Mouse (Mus musculus): Measurements from ENCODE around the gene Sec22b. TPM values are rescaled to one million over a fixed set of nuclear protein-coding genes. Genes with fewer than 3 reads are reported as not detected.

Sec22b gene
- polyA plus RNA-seq, 1 experiment, result 65.3 TPM

GRCm38 (mm10) chr3:97942260-97942950 lies 41.4 kb downstream of the Sec22b start:
- Histone ChIP-seq H3K4me3 (ENCODE audit: insufficient read depth, low read depth, low read length) (peak overlapping the region; percentile 23), H3K27ac (replicated peaks; ENCODE audit: low read depth, low read length) (no peak overlapping the region), H3K4me1 (ENCODE audit: control insufficient read depth, insufficient read depth, insufficient read length, low read length) (peaks cover 3% of the 10 kb centered on the region)

DNA sequence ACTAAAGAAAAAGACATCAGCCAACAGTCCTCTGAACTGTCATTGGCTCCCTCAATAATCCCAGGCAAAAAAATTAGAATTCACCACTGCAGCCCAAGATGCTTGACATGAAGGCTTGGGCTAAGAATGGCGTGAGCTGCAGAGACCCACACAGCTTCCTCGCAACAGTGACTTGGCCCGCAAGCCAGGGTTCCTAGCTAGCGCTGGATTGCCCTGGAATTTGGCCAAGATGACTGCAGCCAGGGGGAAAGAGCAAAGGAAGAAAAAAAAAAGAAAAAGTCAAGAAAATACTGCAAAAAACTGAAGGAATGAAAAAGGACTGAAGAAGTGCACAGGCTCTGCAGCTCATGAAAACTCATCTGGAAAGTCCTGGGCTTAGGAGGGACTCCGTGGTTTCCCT lies 43.5 kb downstream of the Sec22b start:
- H3K4me1 ChIP-seq (ENCODE audit: control insufficient read depth, insufficient read depth, insufficient read length, low read length), result peaks cover 3% of the 10 kb centered on the region
- no peak overlapping the region for H3K27ac ChIP-seq (replicated peaks; ENCODE audit: low read depth, low read length)
- H3K4me3 ChIP-seq (ENCODE audit: insufficient read depth, low read depth, low read length), result no peak overlapping the region

- Histone ChIP-seq H3K4me1 (ENCODE audit: control insufficient read depth, insufficient read depth, insufficient read length, low read length) (peaks cover 3% of the 10 kb centered on the region), H3K27ac (replicated peaks; ENCODE audit: low read depth, low read length) (no peak overlapping the region), H3K4me3 (ENCODE audit: insufficient read depth, low read depth, low read length) (no peak overlapping the region)
These were observed 45.4 kb downstream of the Sec22b start for GRCm38 (mm10) chr3:97946439-97946838.

DNA sequence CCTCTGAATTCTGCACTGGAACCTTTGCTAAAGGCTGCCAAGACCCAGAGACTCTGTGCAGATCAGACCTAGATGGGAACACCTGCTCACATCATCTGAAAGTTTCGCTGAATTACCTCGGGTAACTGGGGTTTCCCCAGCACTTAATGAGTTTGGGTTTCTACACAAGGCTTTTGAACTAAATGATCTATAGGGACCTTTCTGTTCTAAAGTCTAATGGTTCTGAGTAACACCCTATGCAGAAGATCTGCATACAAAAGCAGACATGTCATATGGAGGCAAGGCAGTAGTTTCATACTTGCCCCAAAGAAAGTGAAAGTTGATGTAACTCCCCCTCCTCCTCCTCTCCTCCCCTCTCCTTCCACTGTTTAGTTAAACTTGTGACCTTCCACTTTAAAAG lies 47.5 kb downstream of the Sec22b start:
- no peaks in the 10 kb centered on the region for H3K4me1 ChIP-seq (ENCODE audit: control insufficient read depth, insufficient read depth, insufficient read length, low read length)
- no peak overlapping the region for H3K27ac ChIP-seq (replicated peaks; ENCODE audit: low read depth, low read length)
- H3K4me3 ChIP-seq (ENCODE audit: insufficient read depth, low read depth, low read length), result no peak overlapping the region

- Histone ChIP-seq H3K4me3 (ENCODE audit: insufficient read depth, low read depth, low read length) (no peak overlapping the region), H3K27ac (replicated peaks; ENCODE audit: low read depth, low read length) (no peak overlapping the region), H3K4me1 (ENCODE audit: control insufficient read depth, insufficient read depth, insufficient read length, low read length) (no peaks in the 10 kb centered on the region)
These were observed 49.0 kb downstream of the Sec22b start for GRCm38 (mm10) chr3:97949946-97950345.

DNA sequence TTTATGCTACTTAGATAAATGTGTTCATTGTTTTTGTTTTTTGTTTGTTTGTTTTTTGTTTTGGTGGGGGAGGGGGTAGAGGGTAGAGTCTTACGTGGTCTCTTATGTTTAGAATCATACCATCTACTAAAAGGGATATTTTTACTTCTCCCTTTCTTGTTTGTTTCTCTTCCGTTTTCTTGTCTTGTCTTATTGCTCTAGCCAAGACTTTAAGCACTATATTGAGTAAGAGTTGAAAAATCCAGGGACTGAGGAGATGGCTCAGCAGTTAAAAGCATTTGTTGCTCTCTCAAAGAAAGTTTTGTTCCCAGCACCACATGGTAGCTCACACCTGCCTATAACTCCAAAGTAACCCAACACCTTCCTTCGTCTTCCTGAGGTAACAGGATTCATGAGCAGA lies 50.1 kb downstream of the Sec22b start:
- Histone ChIP-seq H3K4me3 (ENCODE audit: insufficient read depth, low read depth, low read length) (no peak overlapping the region), H3K27ac (replicated peaks; ENCODE audit: low read depth, low read length) (peak overlapping the region; percentile 23; the same call in 1 of the 2 replicates), H3K4me1 (ENCODE audit: control insufficient read depth, insufficient read depth, insufficient read length, low read length) (no peaks in the 10 kb centered on the region)

- Histone ChIP-seq H3K4me1 (ENCODE audit: control insufficient read depth, insufficient read depth, insufficient read length, low read length) (peaks cover 3% of the 10 kb centered on the region; the same call in 1 of the 2 replicates), H3K27ac (replicated peaks; ENCODE audit: low read depth, low read length) (no peak overlapping the region), H3K4me3 (ENCODE audit: insufficient read depth, low read depth, low read length) (no peak overlapping the region)
These were observed 52.2 kb downstream of the Sec22b start for GRCm38 (mm10) chr3:97953196-97953595.

DNA sequence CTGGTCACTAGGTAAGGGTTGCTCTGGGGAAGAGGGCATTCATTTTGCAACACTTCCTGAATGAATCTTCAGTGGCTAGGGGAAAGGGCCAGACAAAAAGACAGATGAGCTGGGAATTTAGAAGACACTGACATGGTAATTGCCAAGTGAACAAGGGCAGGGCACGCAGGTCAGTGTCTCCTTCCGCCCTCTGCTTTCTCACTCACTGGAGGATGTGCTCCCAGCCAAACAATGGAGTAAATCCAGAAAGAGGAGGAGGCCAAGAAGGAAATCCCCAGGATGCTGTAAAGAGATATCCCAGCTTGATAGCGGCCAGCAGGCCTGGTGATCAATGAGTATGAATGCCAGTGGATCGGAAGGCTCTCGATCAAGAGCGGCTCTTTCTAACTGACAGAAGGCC lies 55.3 kb downstream of the Sec22b start:
- H3K4me1 ChIP-seq (ENCODE audit: control insufficient read depth, insufficient read depth, insufficient read length, low read length), result peaks cover 3% of the 10 kb centered on the region; the same call in 1 of the 2 replicates
- no peak overlapping the region for H3K27ac ChIP-seq (replicated peaks; ENCODE audit: low read depth, low read length)
- no peak overlapping the region for H3K4me3 ChIP-seq (ENCODE audit: insufficient read depth, low read depth, low read length)

DNA sequence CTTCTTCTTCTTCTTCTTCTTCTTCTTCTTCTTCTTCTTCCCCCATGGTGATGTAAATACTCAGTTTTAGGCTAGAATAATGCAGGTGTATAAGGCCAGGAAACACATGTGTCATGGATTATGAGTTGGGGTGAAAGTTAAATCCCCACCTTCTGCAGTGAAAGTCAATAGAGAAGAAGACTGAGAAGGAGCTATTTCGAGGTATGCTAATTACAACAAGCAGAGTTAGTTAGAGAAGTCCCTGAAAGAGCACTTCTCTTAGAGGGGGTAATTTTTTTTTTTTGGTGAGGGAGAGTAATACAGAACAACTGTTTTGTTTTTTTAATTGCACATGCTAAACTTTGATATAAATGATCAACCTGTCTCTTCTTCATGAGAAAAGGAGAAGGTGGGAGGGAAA lies 55.9 kb downstream of the Sec22b start:
- H3K27ac ChIP-seq (replicated peaks; ENCODE audit: low read depth, low read length), result no peak overlapping the region
- peaks cover 3% of the 10 kb centered on the region; the same call in 1 of the 2 replicates for H3K4me1 ChIP-seq (ENCODE audit: control insufficient read depth, insufficient read depth, insufficient read length, low read length)

DNA sequence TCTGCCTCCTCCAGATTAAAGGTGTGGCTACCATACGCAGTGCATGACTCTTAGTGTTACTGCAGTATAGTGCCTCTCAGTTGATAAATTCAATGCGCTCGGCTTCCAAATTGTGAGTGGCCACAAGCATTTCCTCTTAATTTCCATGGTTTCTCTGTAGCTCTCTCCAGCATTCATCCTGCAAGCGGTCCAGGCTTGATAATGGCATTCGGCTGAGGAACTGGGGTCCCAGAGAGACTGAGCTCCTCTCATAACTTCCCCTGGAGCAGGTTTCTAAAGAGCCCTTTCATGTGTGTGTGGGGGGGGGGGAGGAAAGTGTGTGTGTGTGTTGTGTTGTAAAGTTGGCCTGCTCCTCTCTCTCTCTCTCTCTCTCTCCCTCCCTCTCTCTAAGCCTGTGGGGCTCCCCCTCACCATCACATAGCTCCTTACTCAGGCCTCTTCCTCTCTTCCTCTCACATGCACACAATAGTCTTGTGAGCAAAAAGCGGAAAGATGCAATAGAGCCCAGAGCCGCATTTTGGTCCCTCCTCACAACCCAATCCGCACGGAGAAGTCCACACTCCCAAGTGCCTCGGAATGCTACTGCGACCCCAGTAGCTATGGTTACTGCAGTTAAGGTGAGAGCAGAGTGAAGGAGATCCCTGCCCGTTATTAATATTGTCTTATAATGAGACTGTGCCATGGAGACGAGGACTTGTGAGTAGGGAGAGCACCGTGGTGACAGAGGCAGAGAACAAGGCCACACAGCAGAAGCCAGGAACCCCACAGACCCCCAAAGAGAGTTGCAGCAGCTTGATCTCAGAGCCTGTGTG lies 60.0 kb downstream of the Sec22b start:
- no peak overlapping the region for H3K4me3 ChIP-seq (ENCODE audit: insufficient read depth, low read depth, low read length)
- no peak overlapping the region for H3K27ac ChIP-seq (replicated peaks; ENCODE audit: low read depth, low read length)
- H3K4me1 ChIP-seq (ENCODE audit: control insufficient read depth, insufficient read depth, insufficient read length, low read length), result peaks cover 7% of the 10 kb centered on the region; the same call in 1 of the 2 replicates

More for the DNA sequence above, 55.9 kb downstream of the Sec22b start:
- no peak overlapping the region for H3K4me3 ChIP-seq (ENCODE audit: insufficient read depth, low read depth, low read length)

GRCm38 (mm10) chr3:97961962-97962361 lies 61.0 kb downstream of the Sec22b start:
- Histone ChIP-seq H3K27ac (replicated peaks; ENCODE audit: low read depth, low read length) (no peak overlapping the region), H3K4me1 (ENCODE audit: control insufficient read depth, insufficient read depth, insufficient read length, low read length) (peaks cover 7% of the 10 kb centered on the region; the same call in 1 of the 2 replicates), H3K4me3 (ENCODE audit: insufficient read depth, low read depth, low read length) (no peak overlapping the region)

DNA sequence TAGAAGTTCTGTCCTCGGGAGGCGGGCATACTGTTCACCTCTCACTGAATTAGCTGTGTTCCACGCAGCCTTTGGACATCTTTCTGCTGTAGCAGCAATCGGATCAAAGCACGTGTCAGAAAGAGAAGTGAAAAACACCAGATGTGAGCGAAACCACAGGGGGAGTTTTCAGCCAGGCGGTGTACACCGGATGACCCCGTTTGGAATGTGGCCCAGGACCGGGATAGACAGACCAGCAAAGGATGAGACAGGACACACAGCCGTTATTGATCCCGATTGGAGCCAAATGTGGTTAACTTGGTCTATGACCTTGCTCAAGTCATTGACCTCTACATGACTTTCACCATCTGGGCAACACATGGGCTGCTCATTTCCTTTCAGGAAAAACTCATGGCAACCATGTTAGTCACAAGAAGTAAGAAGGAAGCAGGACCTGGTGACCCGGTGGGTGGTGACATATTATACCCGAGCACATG lies 63.9 kb downstream of the Sec22b start:
- Histone ChIP-seq H3K4me3 (ENCODE audit: insufficient read depth, low read depth, low read length) (no peak overlapping the region), H3K4me1 (ENCODE audit: control insufficient read depth, insufficient read depth, insufficient read length, low read length) (peaks cover 4% of the 10 kb centered on the region; the same call in 1 of the 2 replicates), H3K27ac (replicated peaks; ENCODE audit: low read depth, low read length) (0 out of 2 replicates have a peak overlapping the region, but pooled peaks have one; percentile 33)

- H3K4me1 ChIP-seq (ENCODE audit: control insufficient read depth, insufficient read depth, insufficient read length, low read length), result peaks cover 4% of the 10 kb centered on the region; the same call in 1 of the 2 replicates
- H3K4me3 ChIP-seq (ENCODE audit: insufficient read depth, low read depth, low read length), result no peak overlapping the region
These were observed 66.6 kb downstream of the Sec22b start for GRCm38 (mm10) chr3:97967627-97968026.

DNA sequence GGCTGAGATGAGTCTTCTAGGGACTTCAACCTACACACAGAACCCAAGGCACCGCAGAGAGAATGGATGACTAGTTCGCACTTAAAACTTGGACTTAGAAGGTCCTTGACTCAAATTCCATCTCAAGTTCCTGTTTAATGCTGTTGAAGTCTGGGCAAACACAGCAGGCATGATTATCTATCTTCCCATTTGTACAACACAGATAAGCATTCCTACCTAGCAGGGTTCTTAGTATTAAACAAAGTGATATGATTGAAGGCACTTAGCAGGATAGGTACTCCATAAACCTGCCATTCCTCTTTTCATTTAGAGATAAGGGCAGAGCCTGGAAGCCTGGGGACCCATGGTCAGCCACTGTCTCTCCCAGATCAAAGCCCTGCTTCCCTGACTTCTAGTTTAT lies 67.2 kb downstream of the Sec22b start:
- Histone ChIP-seq H3K27ac (replicated peaks; ENCODE audit: low read depth, low read length) (no peak overlapping the region), H3K4me1 (ENCODE audit: control insufficient read depth, insufficient read depth, insufficient read length, low read length) (peaks cover 4% of the 10 kb centered on the region; the same call in 1 of the 2 replicates), H3K4me3 (ENCODE audit: insufficient read depth, low read depth, low read length) (no peak overlapping the region)

More at GRCm38 (mm10) chr3:97967627-97968026, 66.6 kb downstream of the Sec22b start:
- no peak overlapping the region for H3K27ac ChIP-seq (replicated peaks; ENCODE audit: low read depth, low read length)

DNA sequence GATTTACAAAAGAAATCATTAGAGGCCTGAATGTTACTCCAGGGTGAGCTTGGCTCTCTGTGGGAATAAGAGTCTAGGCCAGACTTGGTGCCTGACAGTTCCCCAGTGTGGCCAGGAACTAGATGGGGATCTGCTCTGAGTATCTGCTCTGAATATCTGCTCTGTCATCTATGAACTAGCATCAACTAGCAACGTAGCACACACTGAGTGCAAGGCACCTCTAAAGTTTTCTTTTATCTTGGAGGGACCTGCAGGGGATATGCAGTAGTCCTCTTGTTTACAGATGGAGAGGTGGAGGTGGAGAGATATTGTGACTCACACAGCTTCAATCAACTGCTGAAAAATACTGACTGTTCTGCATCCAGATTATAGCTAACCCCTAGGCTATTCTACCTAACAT lies 68.0 kb downstream of the Sec22b start:
- no peak overlapping the region for H3K4me3 ChIP-seq (ENCODE audit: insufficient read depth, low read depth, low read length)
- H3K4me1 ChIP-seq (ENCODE audit: control insufficient read depth, insufficient read depth, insufficient read length, low read length), result peaks cover 4% of the 10 kb centered on the region; the same call in 1 of the 2 replicates
- H3K27ac ChIP-seq (replicated peaks; ENCODE audit: low read depth, low read length), result no peak overlapping the region

Measured in brown adipose tissue, adult 24 weeks (tissue).